Mouse (Mus musculus): ENCODE data around the gene Arl15. TPM values are rescaled to one million over a fixed set of nuclear protein-coding genes. Genes with fewer than 3 reads are reported as not detected.

The Arl15 gene
- polyA plus RNA-seq, 1 experiment from 2014 or later = 7.9 TPM

- Histone ChIP-seq H3K4me3 (replicated peaks; ENCODE audit: low read length) (no peak overlapping the region), H3K9me3 (replicated peaks; ENCODE audit: control insufficient read depth, low read length) (no peaks in the 10 kb centered on the region), H3K9ac (ENCODE audit: low read length) (no peak overlapping the region), H3K27ac (ENCODE audit: low read length) (no peak overlapping the region), H3K4me1 (ENCODE audit: control insufficient read depth, insufficient read depth, low read length) (peaks cover 4% of the 10 kb centered on the region; the same call in 1 of the 2 replicates), H3K27me3 (ENCODE audit: control insufficient read depth, insufficient read depth, low read length) (no peaks in the 10 kb centered on the region), H3K36me3 (ENCODE audit: control insufficient read depth, insufficient read depth, low read length) (no peaks in the 10 kb centered on the region), H3K4me2 (ENCODE audit: low read depth, low read length) (no peak overlapping the region)
- WGBS = 90% methylated on average over 12 of the region's 12 CpGs
- no peak for ATAC-seq (ENCODE audit: insufficient read depth, low FRiP score)
Observed at GRCm38 (mm10) chr13:114114586-114114985, 320.3 kb downstream of the Arl15 start.

- Histone ChIP-seq H3K4me1 (ENCODE audit: control insufficient read depth, insufficient read depth, low read length) (peaks cover 2% of the 10 kb centered on the region; the same call in 1 of the 2 replicates), H3K36me3 (ENCODE audit: control insufficient read depth, insufficient read depth, low read length) (no peaks in the 10 kb centered on the region), H3K9me3 (replicated peaks; ENCODE audit: control insufficient read depth, low read length) (no peaks in the 10 kb centered on the region), H3K9ac (ENCODE audit: low read length) (no peak overlapping the region), H3K27me3 (ENCODE audit: control insufficient read depth, insufficient read depth, low read length) (no peaks in the 10 kb centered on the region), H3K27ac (ENCODE audit: low read length) (no peak overlapping the region), H3K4me2 (ENCODE audit: low read depth, low read length) (no peak overlapping the region), H3K4me3 (replicated peaks; ENCODE audit: low read length) (no peak overlapping the region)
- 92% methylated on average over 4 of the region's 4 CpGs for WGBS
- ATAC-seq (ENCODE audit: insufficient read depth, low FRiP score) = no peak
Observed at GRCm38 (mm10) chr13:114115106-114115505, 320.8 kb downstream of the Arl15 start.

- Histone ChIP-seq H3K4me2 (ENCODE audit: low read depth, low read length) (no peak overlapping the region), H3K9me3 (replicated peaks; ENCODE audit: control insufficient read depth, low read length) (no peaks in the 10 kb centered on the region), H3K27me3 (ENCODE audit: control insufficient read depth, insufficient read depth, low read length) (no peaks in the 10 kb centered on the region), H3K27ac (ENCODE audit: low read length) (no peak overlapping the region), H3K4me3 (replicated peaks; ENCODE audit: low read length) (no peak overlapping the region), H3K4me1 (ENCODE audit: control insufficient read depth, insufficient read depth, low read length) (no peaks in the 10 kb centered on the region; the same call in 1 of the 2 replicates), H3K9ac (ENCODE audit: low read length) (no peak overlapping the region), H3K36me3 (ENCODE audit: control insufficient read depth, insufficient read depth, low read length) (no peaks in the 10 kb centered on the region)
- no peak for ATAC-seq (ENCODE audit: insufficient read depth, low FRiP score)
- 52% methylated on average over 19 of the region's 19 CpGs for WGBS
Observed at GRCm38 (mm10) chr13:114118104-114118830, 324.0 kb downstream of the Arl15 start.

- no peaks in the 10 kb centered on the region; the same call in 1 of the 2 replicates for H3K4me1 ChIP-seq (ENCODE audit: control insufficient read depth, insufficient read depth, low read length)
- no peak overlapping the region for H3K4me2 ChIP-seq (ENCODE audit: low read depth, low read length)
- no peaks in the 10 kb centered on the region for H3K27me3 ChIP-seq (ENCODE audit: control insufficient read depth, insufficient read depth, low read length)
- H3K36me3 ChIP-seq (ENCODE audit: control insufficient read depth, insufficient read depth, low read length) = no peaks in the 10 kb centered on the region
- H3K9ac ChIP-seq (ENCODE audit: low read length) = no peak overlapping the region
- no peak overlapping the region for H3K27ac ChIP-seq (ENCODE audit: low read length)
- H3K9me3 ChIP-seq (replicated peaks; ENCODE audit: control insufficient read depth, low read length) = no peaks in the 10 kb centered on the region
- H3K4me3 ChIP-seq (replicated peaks; ENCODE audit: low read length) = no peak overlapping the region
- WGBS = 87% methylated on average over 4 of the region's 4 CpGs
- no peak for ATAC-seq (ENCODE audit: insufficient read depth, low FRiP score)
Observed at GRCm38 (mm10) chr13:114119816-114120215, 325.5 kb downstream of the Arl15 start.

GRCm38 (mm10) chr13:114121591-114121990 is 327.3 kb downstream of the Arl15 start:
- ATAC-seq (ENCODE audit: insufficient read depth, low FRiP score) = no peak

GRCm38 (mm10) chr13:114123391-114123790 is 329.1 kb downstream of the Arl15 start:
- H3K36me3 ChIP-seq (ENCODE audit: control insufficient read depth, insufficient read depth, low read length) = no peaks in the 10 kb centered on the region
- peaks cover 6% of the 10 kb centered on the region for H3K9me3 ChIP-seq (replicated peaks; ENCODE audit: control insufficient read depth, low read length)
- no peak overlapping the region for H3K4me3 ChIP-seq (replicated peaks; ENCODE audit: low read length)
- ATAC-seq (ENCODE audit: insufficient read depth, low FRiP score) = no peak
- H3K27ac ChIP-seq (ENCODE audit: low read length) = no peak overlapping the region
- H3K4me2 ChIP-seq (ENCODE audit: low read depth, low read length) = no peak overlapping the region
- H3K4me1 ChIP-seq (ENCODE audit: control insufficient read depth, insufficient read depth, low read length) = no peaks in the 10 kb centered on the region; the same call in 1 of the 2 replicates
- WGBS = 89% methylated on average over 3 of the region's 3 CpGs
- no peaks in the 10 kb centered on the region for H3K27me3 ChIP-seq (ENCODE audit: control insufficient read depth, insufficient read depth, low read length)
- H3K9ac ChIP-seq (ENCODE audit: low read length) = no peak overlapping the region

More at GRCm38 (mm10) chr13:114121591-114121990, 327.3 kb downstream of the Arl15 start:
- H3K4me2 ChIP-seq (ENCODE audit: low read depth, low read length) = no peak overlapping the region
- WGBS = 83% methylated on average over 9 of the region's 9 CpGs
- no peaks in the 10 kb centered on the region for H3K27me3 ChIP-seq (ENCODE audit: control insufficient read depth, insufficient read depth, low read length)
- H3K27ac ChIP-seq (ENCODE audit: low read length) = no peak overlapping the region
- no peaks in the 10 kb centered on the region for H3K36me3 ChIP-seq (ENCODE audit: control insufficient read depth, insufficient read depth, low read length)
- H3K9me3 ChIP-seq (replicated peaks; ENCODE audit: control insufficient read depth, low read length) = no peaks in the 10 kb centered on the region
- no peaks in the 10 kb centered on the region; the same call in 1 of the 2 replicates for H3K4me1 ChIP-seq (ENCODE audit: control insufficient read depth, insufficient read depth, low read length)
- no peak overlapping the region for H3K4me3 ChIP-seq (replicated peaks; ENCODE audit: low read length)
- no peak overlapping the region for H3K9ac ChIP-seq (ENCODE audit: low read length)

GRCm38 (mm10) chr13:114124385-114124784 is 330.1 kb downstream of the Arl15 start:
- Histone ChIP-seq H3K9me3 (replicated peaks; ENCODE audit: control insufficient read depth, low read length) (peaks cover 8% of the 10 kb centered on the region), H3K4me3 (replicated peaks; ENCODE audit: low read length) (no peak overlapping the region)
- no peak for ATAC-seq (ENCODE audit: insufficient read depth, low FRiP score)

GRCm38 (mm10) chr13:114124991-114125390 is 330.7 kb downstream of the Arl15 start:
- H3K27me3 ChIP-seq (ENCODE audit: control insufficient read depth, insufficient read depth, low read length) = no peaks in the 10 kb centered on the region
- no peaks in the 10 kb centered on the region for H3K36me3 ChIP-seq (ENCODE audit: control insufficient read depth, insufficient read depth, low read length)
- no peak overlapping the region for H3K27ac ChIP-seq (ENCODE audit: low read length)
- no peak overlapping the region for H3K9ac ChIP-seq (ENCODE audit: low read length)
- 60% methylated on average over 12 of the region's 12 CpGs for WGBS
- H3K4me2 ChIP-seq (ENCODE audit: low read depth, low read length) = no peak overlapping the region
- no peaks in the 10 kb centered on the region; the same call in 1 of the 2 replicates for H3K4me1 ChIP-seq (ENCODE audit: control insufficient read depth, insufficient read depth, low read length)
- ATAC-seq (ENCODE audit: insufficient read depth, low FRiP score) = no peak
- H3K9me3 ChIP-seq (replicated peaks; ENCODE audit: control insufficient read depth, low read length) = peaks cover 8% of the 10 kb centered on the region
- no peak overlapping the region for H3K4me3 ChIP-seq (replicated peaks; ENCODE audit: low read length)

More at GRCm38 (mm10) chr13:114124385-114124784, 330.1 kb downstream of the Arl15 start:
- H3K27ac ChIP-seq (ENCODE audit: low read length) = no peak overlapping the region
- H3K36me3 ChIP-seq (ENCODE audit: control insufficient read depth, insufficient read depth, low read length) = no peaks in the 10 kb centered on the region
- WGBS = 86% methylated on average over 10 of the region's 10 CpGs
- H3K4me1 ChIP-seq (ENCODE audit: control insufficient read depth, insufficient read depth, low read length) = no peaks in the 10 kb centered on the region; the same call in 1 of the 2 replicates
- no peak overlapping the region for H3K9ac ChIP-seq (ENCODE audit: low read length)
- no peaks in the 10 kb centered on the region for H3K27me3 ChIP-seq (ENCODE audit: control insufficient read depth, insufficient read depth, low read length)
- no peak overlapping the region for H3K4me2 ChIP-seq (ENCODE audit: low read depth, low read length)

GRCm38 (mm10) chr13:114128366-114128765 is 334.1 kb downstream of the Arl15 start:
- no peaks in the 10 kb centered on the region; the same call in 1 of the 2 replicates for H3K4me1 ChIP-seq (ENCODE audit: control insufficient read depth, insufficient read depth, low read length)
- peaks cover 8% of the 10 kb centered on the region for H3K9me3 ChIP-seq (replicated peaks; ENCODE audit: control insufficient read depth, low read length)
- no peak overlapping the region for H3K4me2 ChIP-seq (ENCODE audit: low read depth, low read length)
- no peak overlapping the region for H3K4me3 ChIP-seq (replicated peaks; ENCODE audit: low read length)
- H3K9ac ChIP-seq (ENCODE audit: low read length) = no peak overlapping the region
- no peak overlapping the region for H3K27ac ChIP-seq (ENCODE audit: low read length)
- no peaks in the 10 kb centered on the region for H3K36me3 ChIP-seq (ENCODE audit: control insufficient read depth, insufficient read depth, low read length)
- no peaks in the 10 kb centered on the region for H3K27me3 ChIP-seq (ENCODE audit: control insufficient read depth, insufficient read depth, low read length)
- WGBS = 95% methylated on average over 2 of the region's 2 CpGs
- ATAC-seq (ENCODE audit: insufficient read depth, low FRiP score) = no peak

Measured in stomach, embryonic 16.5 days (tissue).